Mouse (Mus musculus): ENCODE results near the gene Hoxd11. TPM values are rescaled to one million over a fixed set of nuclear protein-coding genes. Genes with fewer than 3 reads are reported as not detected.
A peak's percentile ranks its signal among the peaks of the same experiment; 100 is the strongest.

The Hoxd11 gene
- total RNA-seq, 4 experiments from 2014 or later = not detected

- DNase-seq (ENCODE audit: low spot score in 2 of 2) = peak in 1 of 2 experiments; percentile 60
These were observed 15.9 kb upstream of the Hoxd11 start for GRCm38 (mm10) chr2:74663291-74663925.

GRCm38 (mm10) chr2:74666411-74666810 is 12.9 kb upstream of the Hoxd11 start:
- DNase-seq (ENCODE audit: low spot score in 2 of 2) = no peak

- no peak for DNase-seq (ENCODE audit: low spot score in 2 of 2)
These were observed 12.0 kb upstream of the Hoxd11 start for GRCm38 (mm10) chr2:74667191-74667841.

GRCm38 (mm10) chr2:74667842-74668357 is 11.5 kb upstream of the Hoxd11 start, which contains the start of gene Hoxd13:
Gene Hoxd13 (plus strand): TSS chr2:74668310.
- DNase-seq (ENCODE audit: low spot score in 2 of 2) = no peak

- no peak for DNase-seq (ENCODE audit: low spot score in 2 of 2)
These were observed 10.8 kb upstream of the Hoxd11 start for GRCm38 (mm10) chr2:74668370-74669229.

GRCm38 (mm10) chr2:74669230-74669578 is 10.2 kb upstream of the Hoxd11 start:
- no peak for DNase-seq (ENCODE audit: low spot score in 2 of 2)

GRCm38 (mm10) chr2:74669650-74670235 is 9.6 kb upstream of the Hoxd11 start:
- no peak for DNase-seq (ENCODE audit: low spot score in 2 of 2)

GRCm38 (mm10) chr2:74670632-74671188 is 8.6 kb upstream of the Hoxd11 start:
- no peak for DNase-seq (ENCODE audit: low spot score in 2 of 2)

GRCm38 (mm10) chr2:74671847-74672246 is 7.5 kb upstream of the Hoxd11 start:
- no peak for DNase-seq (ENCODE audit: low spot score in 2 of 2)

- DNase-seq (ENCODE audit: low spot score in 2 of 2) = no peak
These were observed 6.6 kb upstream of the Hoxd11 start for GRCm38 (mm10) chr2:74672481-74673362.

GRCm38 (mm10) chr2:74673835-74674425 is 5.4 kb upstream of the Hoxd11 start:
- DNase-seq (ENCODE audit: low spot score in 2 of 2) = no peak

- DNase-seq (ENCODE audit: low spot score in 2 of 2) = no peak
These were observed 4.3 kb upstream of the Hoxd11 start, which contains the start of gene Hoxd12 for GRCm38 (mm10) chr2:74674881-74675665. Gene Hoxd12 (plus strand): TSS chr2:74675013.

- no peak for DNase-seq (ENCODE audit: low spot score in 2 of 2)
These were observed 3.6 kb upstream of the Hoxd11 start for GRCm38 (mm10) chr2:74675666-74676282.

- DNase-seq (ENCODE audit: low spot score in 2 of 2) = no peak
These were observed 2.8 kb upstream of the Hoxd11 start for GRCm38 (mm10) chr2:74676376-74677052.

- DNase-seq (ENCODE audit: low spot score in 2 of 2) = no peak
These were observed 2.3 kb upstream of the Hoxd11 start for GRCm38 (mm10) chr2:74677106-74677505.

GRCm38 (mm10) chr2:74679596-74679971 is 227 bp downstream of the Hoxd11 start:
- no peak for DNase-seq (ENCODE audit: low spot score in 2 of 2)

GRCm38 (mm10) chr2:74679980-74680379 is 623 bp downstream of the Hoxd11 start:
- no peak for DNase-seq (ENCODE audit: low spot score in 2 of 2)
